Mouse (Mus musculus) urinary bladder, postnatal 36 days (tissue): ENCODE data around the gene Ccl21a.
"Not testable (repeated sequence)": the region's sequence is repeated elsewhere in the genome, so short reads cannot be mapped to it uniquely, and the experiment has no call there.

Experiments
- DNase-seq, 2 experiments: peaks; one replicate each; pipeline ENCODE4 v3.0.0; 2022; ENCODE audit warnings: low spot score in 2 of 2, mixed read lengths in 1 of 2

The Ccl21a gene

GRCm38 (mm10) chr4:42773893-42774292 is at the start of gene Ccl21a:
Ccl21a (minus strand) TSS chr4:42773993.
- DNase-seq = not testable (repeated sequence)

- DNase-seq = not testable (repeated sequence)
These were observed 17.3 kb downstream of the Ccl21a start, which contains the start of gene Ccl19 for GRCm38 (mm10) chr4:42756477-42756876. Ccl19 (minus strand) TSS chr4:42756577.

- DNase-seq = not testable (repeated sequence)
These were observed 38.5 kb downstream of the Ccl21a start, which contains the start of gene 4930578G10Rik for GRCm38 (mm10) chr4:42735245-42735644. 4930578G10Rik (plus strand) TSS chr4:42735545.
